Mouse (Mus musculus) liver, postnatal 0 days (tissue): Measurements from ENCODE around the gene Gm4981. TPM values are rescaled to one million over a fixed set of nuclear protein-coding genes. Genes with fewer than 3 reads are reported as not detected.

Experiments used
- ATAC-seq: fragments of 200-750 bp; cut with Nextera tagmentation; 2 replicates; pipeline ENCODE4 v1.8.0; 2017; ENCODE audit warnings: mild to moderate bottlenecking, moderate library complexity
- DNase-seq: peaks from one replicate; pipeline ENCODE4 v3.0.0-alpha.2; 2016
- H3K27ac ChIP-seq: fragments of 300-500 bp; sonication (generic); 2 replicates; pipeline ENCODE4 v1.5.1; 2014; ENCODE audit warnings: antibody characterized with exemption, moderate library complexity, mild to moderate bottlenecking, low read depth
- H3K27me3 ChIP-seq: fragments of 300-500 bp; sonication (generic); 2 replicates; pipeline ENCODE4 v1.6.1; 2014; ENCODE audit warnings: low read length, control low read depth, mixed read lengths; ENCODE audit not compliant: insufficient read depth
- H3K36me3 ChIP-seq: fragments of 300-500 bp; sonication (generic); replicated peaks from 2 replicates; pipeline ENCODE4 v1.6.1; 2014; ENCODE audit warnings: mild to moderate bottlenecking, control low read depth, low read length, moderate library complexity, mixed read lengths; ENCODE audit not compliant: insufficient read depth
- H3K4me1 ChIP-seq: fragments of 300-500 bp; sonication (generic); 2 replicates; pipeline ENCODE4 v1.6.1; 2014; ENCODE audit warnings: antibody characterized with exemption, mild to moderate bottlenecking, control low read depth; ENCODE audit not compliant: insufficient read depth
- H3K4me2 ChIP-seq: fragments of 300-500 bp; sonication (generic); 2 replicates; pipeline ENCODE4 v1.6.1; 2014; ENCODE audit warnings: low read depth, mild to moderate bottlenecking, low read length, moderate library complexity, mixed read lengths
- H3K4me3 ChIP-seq: fragments of 300-500 bp; sonication (generic); 2 replicates; pipeline ENCODE4 v1.5.1; 2014; ENCODE audit warnings: low read depth, low read length
- H3K9ac ChIP-seq: fragments of 300-500 bp; sonication (generic); replicated peaks from 2 replicates; pipeline ENCODE4 v1.6.1; 2014; ENCODE audit warnings: mild to moderate bottlenecking, moderate library complexity
- H3K9me3 ChIP-seq: fragments of 300-500 bp; sonication (generic); 2 replicates; pipeline ENCODE4 v1.6.1; 2016; ENCODE audit warnings: mild to moderate bottlenecking, control low read depth, low read length, mixed read lengths
- CTCF ChIP-seq: sonication (generic); IDR thresholded peaks from 2 replicates; pipeline ENCODE4 v1.5.1; 2016; ENCODE audit warnings: antibody characterized with exemption, low read depth
- EP300 ChIP-seq: IDR thresholded peaks from 2 replicates; pipeline ENCODE4 v1.6.1; 2016; ENCODE audit warnings: antibody characterized with exemption, low read depth, mild to moderate bottlenecking
- WGBS: fragments of 180-500 bp; shearing (Covaris S2); extraction: QIAGEN DNeasy Blood & Tissue Kit; methylation state at CpG from one replicate; pipeline ENCODE4 v1.1.7; 2014; ENCODE audit not compliant: insufficient replicate concordance; 5-methylcytosine and 5-hydroxymethylcytosine counted together
- polyA plus RNA-seq: library from polyadenylated mRNA; unstranded; fragments of >200 nt; fragmentation: Nextera tagmentation; extraction: Ambion mirVana; gene quantifications from 2 replicates; pipeline ENCODE4 v1.2.1, GENCODE M21; 2015

Gene Gm4981
- polyA plus RNA-seq, 1 experiment from 2014 or later: not detected

- H3K4me3 ChIP-seq: no peak overlapping the region
- no peaks in the 10 kb centered on the region for H3K9me3 ChIP-seq
- no peak overlapping the region for H3K27ac ChIP-seq
- H3K27me3 ChIP-seq: no peaks in the 10 kb centered on the region
- no peak for TF ChIP-seq CTCF
- no peak for TF ChIP-seq EP300
- WGBS: 53% methylated on average over 1 of the region's 1 CpGs
- no peak overlapping the region for H3K9ac ChIP-seq
- DNase-seq (no peak), ATAC-seq (no peak)
- H3K4me2 ChIP-seq: no peak overlapping the region
- H3K36me3 ChIP-seq: no peaks in the 10 kb centered on the region
- H3K4me1 ChIP-seq: no peaks in the 10 kb centered on the region
Observed at GRCm38 (mm10) chr10:58210514-58210913, 26.0 kb downstream of the Gm4981 start.

- Histone ChIP-seq H3K4me2 (no peak overlapping the region), H3K9ac (no peak overlapping the region), H3K4me1 (no peaks in the 10 kb centered on the region), H3K36me3 (no peaks in the 10 kb centered on the region), H3K27me3 (no peaks in the 10 kb centered on the region), H3K27ac (no peak overlapping the region), H3K9me3 (no peaks in the 10 kb centered on the region), H3K4me3 (no peak overlapping the region)
- WGBS: 53% methylated on average over 2 of the region's 2 CpGs
- DNase-seq (no peak), ATAC-seq (no peak)
- no peak for TF ChIP-seq EP300
- TF ChIP-seq CTCF: no peak
Observed at GRCm38 (mm10) chr10:58209710-58210467, 26.6 kb downstream of the Gm4981 start.

GRCm38 (mm10) chr10:58206639-58207404, 29.7 kb downstream of the Gm4981 start:
- H3K4me1 ChIP-seq: no peaks in the 10 kb centered on the region
- no peaks in the 10 kb centered on the region for H3K9me3 ChIP-seq
- no peak overlapping the region for H3K4me2 ChIP-seq
- H3K27me3 ChIP-seq: no peaks in the 10 kb centered on the region
- H3K4me3 ChIP-seq: no peak overlapping the region
- WGBS: 75% methylated on average over 4 of the region's 4 CpGs
- ATAC-seq (no peak), DNase-seq (no peak)
- TF ChIP-seq CTCF: no peak
- TF ChIP-seq EP300: no peak
- no peak overlapping the region for H3K27ac ChIP-seq
- H3K9ac ChIP-seq: no peak overlapping the region
- no peaks in the 10 kb centered on the region for H3K36me3 ChIP-seq

- ATAC-seq: no peak
- TF ChIP-seq CTCF (no peak), EP300 (no peak)
- WGBS: 34% methylated on average over 1 of the region's 1 CpGs
Observed at GRCm38 (mm10) chr10:58205986-58206385, 30.5 kb downstream of the Gm4981 start.

More at GRCm38 (mm10) chr10:58205986-58206385, 30.5 kb downstream of the Gm4981 start:
- no peak overlapping the region for H3K4me3 ChIP-seq
- no peak overlapping the region for H3K27ac ChIP-seq
- no peak for DNase-seq
- no peaks in the 10 kb centered on the region for H3K9me3 ChIP-seq
- no peaks in the 10 kb centered on the region for H3K27me3 ChIP-seq
- no peak overlapping the region for H3K9ac ChIP-seq
- H3K4me1 ChIP-seq: no peaks in the 10 kb centered on the region
- H3K4me2 ChIP-seq: no peak overlapping the region
- H3K36me3 ChIP-seq: no peaks in the 10 kb centered on the region

Other genes with a start within 250 kb of the Gm4981 start
- not detected in 2 replicates for gene AW822073, start 11.8 kb downstream of the Gm4981 start, polyA plus RNA-seq
- gene Duxf3, start 4.0 kb downstream of the Gm4981 start, polyA plus RNA-seq: not detected in 2 replicates
- gene Gcc2, start 18.8 kb upstream of the Gm4981 start, polyA plus RNA-seq: 31.7 and 34.0 TPM in 2 replicates
- gene Lims1, start 86.8 kb upstream of the Gm4981 start, polyA plus RNA-seq: 60.6 and 64.4 TPM in 2 replicates
- 8.7 and 9.6 TPM in 2 replicates for gene Ranbp2, start 210.2 kb upstream of the Gm4981 start, polyA plus RNA-seq